Mouse (Mus musculus): Measurements from ENCODE around the gene Rhou. TPM values are rescaled to one million over a fixed set of nuclear protein-coding genes. Genes with fewer than 3 reads are reported as not detected.

Rhou gene
- polyA plus RNA-seq, 1 experiment from 2014 or later = 0.78 TPM

GRCm38 (mm10) chr8:123696167-123696566 lies 42.4 kb downstream of the Rhou start:
- Histone ChIP-seq H3K4me2 (no peak overlapping the region), H3K9me3 (replicated peaks) (no peaks in the 10 kb centered on the region), H3K27ac (no peak overlapping the region), H3K9ac (no peak overlapping the region), H3K27me3 (peaks cover 19% of the 10 kb centered on the region; the same call in 1 of the 2 replicates), H3K4me3 (replicated peaks) (no peak overlapping the region), H3K4me1 (replicated peaks) (peaks cover 3% of the 10 kb centered on the region; the same call in 1 of the 2 replicates), H3K36me3 (no peaks in the 10 kb centered on the region)
- DNase-seq (no peak), ATAC-seq (ENCODE audit: low read depth) (no peak)
- WGBS (ENCODE audit: insufficient replicate concordance) = 51% methylated on average over 9 of the region's 9 CpGs

- Histone ChIP-seq H3K4me3 (replicated peaks) (no peak overlapping the region), H3K27ac (no peak overlapping the region), H3K4me2 (no peak overlapping the region), H3K4me1 (replicated peaks) (peaks cover 8% of the 10 kb centered on the region), H3K27me3 (peaks cover 14% of the 10 kb centered on the region; the same call in 1 of the 2 replicates), H3K9ac (no peak overlapping the region), H3K9me3 (replicated peaks) (no peaks in the 10 kb centered on the region), H3K36me3 (no peaks in the 10 kb centered on the region)
- no peak for ATAC-seq (ENCODE audit: low read depth)
- 61% methylated on average over 5 of the region's 5 CpGs for WGBS (ENCODE audit: insufficient replicate concordance)
- DNase-seq = no peak
Measured at GRCm38 (mm10) chr8:123697329-123697728, 43.6 kb downstream of the Rhou start.

DNA sequence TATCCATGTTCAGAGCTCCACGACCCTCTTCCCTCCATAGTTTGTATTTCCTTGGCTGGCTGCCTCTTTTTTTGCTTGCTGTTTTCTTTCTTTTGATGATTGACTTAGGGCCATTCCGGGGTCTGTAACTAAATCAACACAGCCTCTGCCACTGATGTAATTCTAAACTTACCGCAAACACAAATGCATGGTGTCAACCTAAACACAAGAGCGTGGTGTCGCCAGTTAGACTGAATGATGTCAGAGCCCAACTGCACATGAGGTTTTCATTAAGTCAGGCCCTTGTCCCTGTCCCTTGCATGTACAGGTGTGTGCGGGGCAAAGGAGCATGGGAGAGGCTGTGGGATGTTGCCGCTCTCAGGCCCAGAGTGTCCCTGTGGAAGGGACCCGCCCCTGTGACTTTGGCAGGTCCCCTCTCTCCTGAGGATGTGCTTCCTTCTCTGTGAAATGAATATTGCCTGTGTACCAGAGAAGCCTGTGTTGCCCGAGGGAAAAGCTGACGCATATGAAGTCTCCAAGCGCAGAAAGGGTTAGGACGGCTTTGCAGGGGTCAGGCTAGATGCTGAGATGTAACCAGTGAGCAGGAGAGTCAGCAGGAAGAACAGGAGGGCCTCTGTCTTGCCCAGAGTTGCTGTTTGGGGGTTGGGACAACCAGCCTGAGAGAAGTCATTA lies 46.8 kb downstream of the Rhou start:
- no peaks in the 10 kb centered on the region for H3K36me3 ChIP-seq
- no peaks in the 10 kb centered on the region for H3K9me3 ChIP-seq (replicated peaks)
- ATAC-seq (ENCODE audit: low read depth) = no peak
- H3K27ac ChIP-seq = no peak overlapping the region
- no peaks in the 10 kb centered on the region for H3K27me3 ChIP-seq
- DNase-seq = no peak
- peaks cover 14% of the 10 kb centered on the region for H3K4me1 ChIP-seq (replicated peaks)
- H3K9ac ChIP-seq = no peak overlapping the region
- H3K4me3 ChIP-seq (replicated peaks) = no peak overlapping the region
- no peak overlapping the region for H3K4me2 ChIP-seq
- 69% methylated on average over 12 of the region's 12 CpGs for WGBS (ENCODE audit: insufficient replicate concordance)

DNA sequence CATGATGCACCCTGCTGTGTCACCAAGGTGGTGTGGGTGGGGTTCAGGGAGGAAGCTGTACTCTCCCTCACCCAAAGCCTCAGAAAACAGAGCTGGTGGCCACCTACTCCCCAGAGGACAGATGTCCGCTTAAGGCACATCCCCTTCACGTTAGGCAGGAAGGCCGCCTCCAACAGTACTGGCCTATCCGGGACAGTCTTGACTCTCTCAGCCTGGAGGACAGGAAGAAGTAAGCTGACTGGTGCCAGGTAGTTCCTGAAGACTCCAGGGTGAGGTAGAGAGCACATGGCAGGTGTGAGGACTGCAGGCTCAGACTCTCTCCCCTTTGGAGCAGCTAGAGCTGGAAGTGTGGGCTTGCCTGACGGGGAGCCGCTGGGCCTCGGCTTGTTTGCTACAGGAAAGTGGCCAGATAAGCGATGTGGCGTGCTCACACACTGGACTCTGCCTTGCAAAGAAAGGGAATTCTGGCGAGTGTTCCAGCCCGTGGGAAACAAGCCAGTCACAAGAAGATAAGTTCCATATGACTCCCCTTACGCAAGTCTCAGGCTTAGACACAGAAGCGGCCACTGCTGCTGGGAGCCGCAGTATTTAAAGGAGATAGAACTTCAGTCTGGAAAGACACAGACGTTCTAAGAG lies 48.3 kb downstream of the Rhou start:
- H3K9me3 ChIP-seq (replicated peaks) = no peaks in the 10 kb centered on the region
- ATAC-seq (ENCODE audit: low read depth) (no peak), DNase-seq (no peak)
- H3K4me1 ChIP-seq (replicated peaks) = peaks cover 14% of the 10 kb centered on the region
- no peak overlapping the region for H3K4me3 ChIP-seq (replicated peaks)
- H3K9ac ChIP-seq = no peak overlapping the region
- H3K27me3 ChIP-seq = no peaks in the 10 kb centered on the region
- no peak overlapping the region; the same call in 1 of the 2 replicates for H3K27ac ChIP-seq
- no peak overlapping the region for H3K4me2 ChIP-seq
- 50% methylated on average over 15 of the region's 15 CpGs for WGBS (ENCODE audit: insufficient replicate concordance)
- H3K36me3 ChIP-seq = no peaks in the 10 kb centered on the region

DNA sequence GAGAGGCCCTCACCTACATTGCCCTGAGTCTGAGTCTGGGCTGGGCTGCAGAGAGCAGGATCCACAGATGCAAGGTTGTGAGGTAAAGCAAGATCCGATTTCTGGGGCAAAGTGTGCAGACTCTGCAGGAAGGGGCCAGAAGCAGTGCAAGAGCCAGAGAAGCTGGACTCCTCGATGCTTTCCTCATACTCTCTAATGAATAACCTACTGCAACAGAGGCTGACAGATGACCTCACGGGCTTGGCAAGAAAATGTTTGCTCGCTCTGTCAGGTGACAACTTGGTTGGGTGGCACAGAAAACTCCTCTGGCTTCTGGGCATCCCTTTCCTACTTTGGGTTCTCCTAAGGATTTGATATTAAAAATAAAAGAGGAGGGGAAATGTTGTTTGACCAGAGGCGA lies 51.6 kb downstream of the Rhou start:
- WGBS (ENCODE audit: insufficient replicate concordance) = 49% methylated on average over 5 of the region's 5 CpGs
- Histone ChIP-seq H3K9ac (no peak overlapping the region), H3K27ac (no peak overlapping the region), H3K4me2 (no peak overlapping the region), H3K4me3 (replicated peaks) (no peak overlapping the region), H3K9me3 (replicated peaks) (no peaks in the 10 kb centered on the region), H3K4me1 (replicated peaks) (peaks cover 25% of the 10 kb centered on the region), H3K27me3 (0 out of 2 replicates have a peak, but pooled peaks cover 3% of the 10 kb centered on the region), H3K36me3 (no peaks in the 10 kb centered on the region)
- no peak for DNase-seq
- ATAC-seq (ENCODE audit: low read depth) = no peak

DNA sequence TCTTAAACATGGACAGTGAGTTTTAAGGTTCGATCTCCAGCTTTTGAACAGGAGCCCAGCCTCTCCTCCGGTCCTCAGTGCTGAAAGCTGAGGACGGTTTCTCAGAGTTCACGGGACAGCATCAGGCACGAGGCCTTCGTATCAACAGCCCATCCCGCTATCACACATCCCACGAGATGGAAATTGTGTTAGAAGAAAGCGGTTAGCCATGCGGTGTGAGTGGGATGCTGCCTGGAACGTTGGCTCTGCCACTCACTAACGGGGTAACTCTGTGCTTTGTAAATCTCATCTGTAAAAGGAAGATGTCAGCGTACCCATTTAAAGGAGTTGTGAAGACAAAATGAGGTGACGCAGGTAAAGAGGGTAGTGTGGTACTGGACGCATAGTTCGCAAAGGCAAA lies 53.4 kb downstream of the Rhou start:
- ATAC-seq (ENCODE audit: low read depth) (no peak), DNase-seq (no peak)
- 74% methylated on average over 16 of the region's 16 CpGs for WGBS (ENCODE audit: insufficient replicate concordance)
- Histone ChIP-seq H3K27ac (no peak overlapping the region), H3K9ac (no peak overlapping the region), H3K4me2 (no peak overlapping the region), H3K4me1 (replicated peaks) (peaks cover 19% of the 10 kb centered on the region), H3K9me3 (replicated peaks) (no peaks in the 10 kb centered on the region), H3K36me3 (no peaks in the 10 kb centered on the region), H3K27me3 (0 out of 2 replicates have a peak, but pooled peaks cover 3% of the 10 kb centered on the region), H3K4me3 (replicated peaks) (no peak overlapping the region)

GRCm38 (mm10) chr8:123708729-123709128 lies 55.0 kb downstream of the Rhou start:
- ATAC-seq (ENCODE audit: low read depth) = no peak
- 0 out of 2 replicates have a peak, but pooled peaks cover 7% of the 10 kb centered on the region for H3K27me3 ChIP-seq
- no peak overlapping the region for H3K9ac ChIP-seq
- H3K4me1 ChIP-seq (replicated peaks) = peaks cover 15% of the 10 kb centered on the region
- DNase-seq = no peak
- no peaks in the 10 kb centered on the region for H3K36me3 ChIP-seq
- no peak overlapping the region for H3K4me3 ChIP-seq (replicated peaks)
- H3K9me3 ChIP-seq (replicated peaks) = no peaks in the 10 kb centered on the region
- H3K27ac ChIP-seq = no peak overlapping the region
- H3K4me2 ChIP-seq = no peak overlapping the region
- 60% methylated on average over 8 of the region's 8 CpGs for WGBS (ENCODE audit: insufficient replicate concordance)

GRCm38 (mm10) chr8:123710335-123710734 lies 56.6 kb downstream of the Rhou start:
- Histone ChIP-seq H3K4me3 (replicated peaks) (no peak overlapping the region), H3K36me3 (no peaks in the 10 kb centered on the region), H3K4me1 (replicated peaks) (peaks cover 11% of the 10 kb centered on the region), H3K4me2 (no peak overlapping the region), H3K27me3 (0 out of 2 replicates have a peak, but pooled peaks cover 13% of the 10 kb centered on the region), H3K9ac (no peak overlapping the region), H3K27ac (no peak overlapping the region), H3K9me3 (replicated peaks) (no peaks in the 10 kb centered on the region)
- ATAC-seq (ENCODE audit: low read depth) (0 out of 2 replicates have a peak, but pooled peaks have one; percentile 20), DNase-seq (no peak)
- WGBS (ENCODE audit: insufficient replicate concordance) = 65% methylated on average over 5 of the region's 5 CpGs

Other genes with a start within 250 kb of the Rhou start
- not detected in 2 replicates for gene Mc1r, start 246.8 kb upstream of the Rhou start, polyA plus RNA-seq (2015; fragmentation: Nextera tagmentation; extraction: Ambion mirVana)
- 1.4 and 1.9 TPM in 2 replicates for gene Tubb3, start 242.5 kb upstream of the Rhou start, polyA plus RNA-seq (2015; fragmentation: Nextera tagmentation; extraction: Ambion mirVana)
- 13.0 and 14.8 TPM in 2 replicates for gene Def8, start 230.4 kb upstream of the Rhou start, polyA plus RNA-seq (2015; fragmentation: Nextera tagmentation; extraction: Ambion mirVana)
- gene Afg3l1, start 176.0 kb upstream of the Rhou start, polyA plus RNA-seq (2015; fragmentation: Nextera tagmentation; extraction: Ambion mirVana) = 34.6 and 35.3 TPM in 2 replicates
- 0.29 and 0.32 TPM in 2 replicates for gene Dbndd1, start 138.5 kb upstream of the Rhou start, polyA plus RNA-seq (2015; fragmentation: Nextera tagmentation; extraction: Ambion mirVana)
- 4.2 and 4.8 TPM in 2 replicates for gene Gas8, start 135.1 kb upstream of the Rhou start, polyA plus RNA-seq (2015; fragmentation: Nextera tagmentation; extraction: Ambion mirVana)
- 30.8 and 31.7 TPM in 2 replicates for gene Rab4a, start 152.1 kb downstream of the Rhou start, polyA plus RNA-seq (2015; fragmentation: Nextera tagmentation; extraction: Ambion mirVana)
- gene Ccsap, start 206.3 kb downstream of the Rhou start, polyA plus RNA-seq (2015; fragmentation: Nextera tagmentation; extraction: Ambion mirVana) = 2.3 and 2.7 TPM in 2 replicates
- 10.3 and 17.3 TPM in 2 replicates for gene Acta1, start 240.8 kb downstream of the Rhou start, polyA plus RNA-seq (2015; fragmentation: Nextera tagmentation; extraction: Ambion mirVana)

Data from liver, embryonic 13.5 days (tissue).